In genomic region chr16:56386539-56386938, GRCm38 (mm10) we compare ENCODE assay signal across 24 mouse cellular contexts.
"Had no signal": no experiment of that assay in that cellular context is flagged by ENCODE, and none has a peak within 500 bp of the region (broad histone marks: within the 10 kb centered on the region; RNA-seq: fewer than 3 reads in every experiment).

No protein-coding gene starts in this region.

- H3K9ac ChIP-seq: kidney, embryonic 15.5 days; limb, embryonic 13.5 days; liver, embryonic 12.5 days; liver, embryonic 15.5 days; lung, embryonic 15.5 days; midbrain, embryonic 12.5 days; midbrain, embryonic 15.5 days; neural tube, embryonic 12.5 days; neural tube, embryonic 15.5 days had no signal

- H3K9me3 ChIP-seq: kidney, embryonic 15.5 days; limb, embryonic 10.5 days; limb, embryonic 13.5 days; liver, embryonic 12.5 days; liver, embryonic 15.5 days; lung, embryonic 15.5 days; midbrain, embryonic 12.5 days; midbrain, embryonic 15.5 days; neural tube, embryonic 12.5 days; neural tube, embryonic 15.5 days had no signal

- H3K4me1 ChIP-seq: kidney, embryonic 15.5 days; limb, embryonic 10.5 days; limb, embryonic 13.5 days; liver, embryonic 12.5 days; liver, embryonic 15.5 days; lung, embryonic 15.5 days; midbrain, embryonic 12.5 days; midbrain, embryonic 15.5 days; neural tube, embryonic 12.5 days; neural tube, embryonic 15.5 days had no signal

- H3K4me2 ChIP-seq: kidney, embryonic 15.5 days; limb, embryonic 13.5 days; liver, embryonic 12.5 days; liver, embryonic 15.5 days; lung, embryonic 15.5 days; midbrain, embryonic 12.5 days; midbrain, embryonic 15.5 days; neural tube, embryonic 12.5 days; neural tube, embryonic 15.5 days had no signal

- H3K27ac ChIP-seq: kidney, embryonic 15.5 days; layer of hippocampus, adult 2 months; limb, embryonic 10.5 days; limb, embryonic 13.5 days; liver, embryonic 12.5 days; liver, embryonic 15.5 days; lung, embryonic 15.5 days; macrophage; midbrain, embryonic 12.5 days; midbrain, embryonic 15.5 days; neural tube, embryonic 12.5 days; neural tube, embryonic 15.5 days; stomach, postnatal 0 days had no signal

- ATAC-seq: liver, embryonic 12.5 days; midbrain, embryonic 15.5 days had no signal

- DNase-seq: kidney, postnatal 25 days; layer of hippocampus, adult 9-11 months; liver; lung, adult 18-20 months; lung, postnatal 14 days; right cerebral cortex, adult 18-20 months; right cerebral cortex, postnatal 14 days; right cerebral cortex, postnatal 4 days; thymus, adult 2 months; thymus, postnatal 14 days; thymus, postnatal 4 days had no signal

- H3K4me3 ChIP-seq: kidney, embryonic 15.5 days; layer of hippocampus, adult 2 months; limb, embryonic 10.5 days; limb, embryonic 13.5 days; liver, embryonic 12.5 days; liver, embryonic 15.5 days; lung, embryonic 15.5 days; midbrain, embryonic 12.5 days; midbrain, embryonic 15.5 days; neural tube, embryonic 12.5 days; neural tube, embryonic 15.5 days had no signal

- H3K27me3 ChIP-seq: kidney, embryonic 15.5 days; limb, embryonic 13.5 days; liver, embryonic 12.5 days; liver, embryonic 15.5 days; lung, embryonic 15.5 days; midbrain, embryonic 12.5 days; midbrain, embryonic 15.5 days; neural tube, embryonic 12.5 days; neural tube, embryonic 15.5 days had no signal

- H3K36me3 ChIP-seq: kidney, embryonic 15.5 days; limb, embryonic 10.5 days; limb, embryonic 13.5 days; liver, embryonic 12.5 days; liver, embryonic 15.5 days; lung, embryonic 15.5 days; midbrain, embryonic 12.5 days; midbrain, embryonic 15.5 days; neural tube, embryonic 12.5 days; neural tube, embryonic 15.5 days had no signal
